Mouse (Mus musculus): ENCODE data around the gene Glyr1.

Glyr1 gene

GRCm38 (mm10) chr16:5049774-5050234, at the start of gene Glyr1, which contains the start of gene Ubn1:
TSS of gene Glyr1 (minus strand) at chr16:5049863.
TSS of gene Ubn1 (plus strand) at chr16:5050057.
- peak; percentile 96 for DNase-seq (ENCODE audit: low read depth, low spot score)

DNA sequence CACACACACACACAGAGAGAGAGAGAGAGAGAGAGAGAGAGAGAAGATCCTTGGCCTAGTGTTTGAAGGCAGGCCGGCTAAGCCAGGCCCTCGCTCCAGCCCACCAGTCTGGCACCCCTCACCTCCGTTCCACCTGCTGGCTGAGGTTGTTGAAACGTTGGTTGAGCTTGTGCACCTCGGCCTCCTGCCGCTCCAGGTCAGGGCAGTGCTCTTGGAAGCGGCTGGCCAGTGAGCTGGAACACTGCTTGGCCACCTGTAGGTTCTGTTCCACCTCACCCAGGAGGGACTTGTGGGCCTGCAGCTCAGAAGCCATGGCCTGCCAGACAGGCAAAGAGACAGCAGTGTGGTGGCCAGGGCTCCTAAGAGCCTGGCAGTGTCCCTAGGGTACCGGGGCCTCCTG, 46.8 kb upstream of the Glyr1 start:
- DNase-seq (ENCODE audit: low read depth, low spot score) = no peak

DNA sequence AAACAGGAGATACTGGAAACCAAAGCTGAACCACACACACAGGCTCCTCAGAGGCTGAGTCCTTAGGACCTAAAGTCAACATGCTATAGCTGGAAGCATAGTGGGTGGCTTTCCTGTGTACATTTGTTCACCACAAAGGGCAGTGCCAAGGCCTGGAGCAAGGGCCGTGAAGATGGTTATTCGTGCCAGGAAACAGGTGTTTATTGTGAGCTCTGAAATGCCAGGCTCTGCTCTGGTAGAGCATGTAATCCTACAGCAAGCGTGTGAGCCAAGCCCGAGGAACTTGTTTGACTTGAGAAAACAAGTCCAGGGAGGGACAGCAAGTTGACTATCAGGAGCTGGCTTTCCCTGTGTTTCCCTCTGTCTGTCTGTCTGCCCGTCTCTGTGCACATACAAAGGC, 43.6 kb upstream of the Glyr1 start:
- DNase-seq (ENCODE audit: low read depth, low spot score) = no peak

- DNase-seq (ENCODE audit: low read depth, low spot score) = no peak
These were observed 39.4 kb upstream of the Glyr1 start for GRCm38 (mm10) chr16:5089021-5089420.

DNA sequence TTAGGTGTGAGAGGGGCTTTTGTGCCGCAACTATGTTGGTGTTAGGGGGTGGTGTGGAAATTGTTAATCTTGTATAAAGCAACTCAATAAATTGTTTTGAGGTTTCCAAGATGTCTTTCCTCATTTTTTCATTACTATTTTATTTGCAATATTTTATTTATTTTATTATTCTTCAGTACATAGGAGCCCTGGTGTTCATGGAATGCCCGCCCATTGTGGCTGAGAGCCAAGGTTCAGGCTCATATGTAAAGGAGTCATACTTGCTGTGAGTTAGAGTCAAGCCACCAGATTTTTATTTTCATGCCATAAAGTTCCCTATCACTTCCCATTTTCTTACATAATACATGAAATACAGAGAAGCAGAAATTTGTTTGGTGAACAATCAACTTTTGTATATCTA, 36.5 kb upstream of the Glyr1 start:
- DNase-seq (ENCODE audit: low read depth, low spot score) = no peak

DNA sequence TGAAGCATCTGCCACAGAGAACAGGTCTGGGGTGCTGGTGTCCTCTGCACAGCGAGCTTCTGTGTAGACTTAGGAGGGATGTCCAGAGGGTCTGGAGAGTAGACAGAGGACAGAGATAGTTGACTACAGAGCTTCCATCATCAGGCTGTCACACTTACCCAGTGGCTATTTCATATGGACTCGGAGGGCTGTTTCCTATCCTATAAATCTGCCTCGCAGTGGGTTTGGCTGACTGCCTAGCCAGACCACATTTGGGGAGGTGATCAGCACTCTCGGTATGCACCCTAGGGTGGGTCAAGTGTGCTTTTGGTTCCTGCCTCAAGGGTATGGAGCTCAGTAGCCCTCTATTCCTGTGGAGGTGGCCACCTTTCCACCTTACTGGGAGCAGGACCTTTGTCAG, 35.5 kb upstream of the Glyr1 start:
- DNase-seq (ENCODE audit: low read depth, low spot score) = no peak

DNA sequence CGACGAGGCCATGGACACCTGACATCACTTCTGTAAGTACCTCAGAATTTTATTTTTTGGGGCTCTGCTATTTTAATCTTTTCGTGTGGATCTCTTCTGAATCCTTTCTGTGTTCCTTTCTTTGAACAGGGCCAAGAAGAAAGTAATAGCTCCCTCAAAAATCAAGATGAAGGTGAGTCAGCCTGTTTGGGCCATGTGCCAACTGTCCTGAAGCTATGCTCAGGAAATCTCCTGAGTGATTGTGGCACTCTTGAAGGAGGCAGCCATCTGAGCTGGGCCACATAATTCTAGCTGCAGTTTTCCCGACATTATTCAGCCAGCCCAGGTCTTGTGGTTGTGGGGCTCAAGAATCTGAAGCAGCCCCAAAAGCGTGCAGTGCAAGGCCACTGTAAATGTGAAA, 24.7 kb upstream of the Glyr1 start:
- DNase-seq (ENCODE audit: low read depth, low spot score) = no peak

- no peak for DNase-seq (ENCODE audit: low read depth, low spot score)
These were observed 22.3 kb upstream of the Glyr1 start for GRCm38 (mm10) chr16:5071974-5072373.

GRCm38 (mm10) chr16:5070321-5070720, 20.7 kb upstream of the Glyr1 start:
- DNase-seq (ENCODE audit: low read depth, low spot score) = no peak

DNA sequence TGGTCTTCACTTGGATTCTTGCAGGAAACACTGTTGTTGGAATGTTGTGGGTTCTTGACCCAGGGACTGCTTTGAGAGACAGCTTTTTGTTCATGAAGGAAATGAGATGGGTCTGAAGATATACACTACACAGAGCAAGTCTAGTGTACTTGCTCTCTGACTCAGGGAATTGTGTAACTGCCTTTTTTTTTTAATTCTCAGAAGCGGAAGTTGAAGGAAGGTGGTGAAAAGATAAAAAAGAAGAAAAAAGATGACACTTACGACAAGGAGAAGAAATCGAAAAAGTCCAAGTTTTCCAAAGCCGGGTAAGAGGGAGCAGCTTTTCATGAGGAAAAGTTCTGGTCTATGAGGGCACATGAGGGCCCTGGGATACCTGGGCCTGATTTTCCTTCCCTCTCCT, 13.8 kb upstream of the Glyr1 start:
- DNase-seq (ENCODE audit: low read depth, low spot score) = no peak

GRCm38 (mm10) chr16:5058114-5058513, 8.5 kb upstream of the Glyr1 start:
- DNase-seq (ENCODE audit: low read depth, low spot score) = no peak

DNA sequence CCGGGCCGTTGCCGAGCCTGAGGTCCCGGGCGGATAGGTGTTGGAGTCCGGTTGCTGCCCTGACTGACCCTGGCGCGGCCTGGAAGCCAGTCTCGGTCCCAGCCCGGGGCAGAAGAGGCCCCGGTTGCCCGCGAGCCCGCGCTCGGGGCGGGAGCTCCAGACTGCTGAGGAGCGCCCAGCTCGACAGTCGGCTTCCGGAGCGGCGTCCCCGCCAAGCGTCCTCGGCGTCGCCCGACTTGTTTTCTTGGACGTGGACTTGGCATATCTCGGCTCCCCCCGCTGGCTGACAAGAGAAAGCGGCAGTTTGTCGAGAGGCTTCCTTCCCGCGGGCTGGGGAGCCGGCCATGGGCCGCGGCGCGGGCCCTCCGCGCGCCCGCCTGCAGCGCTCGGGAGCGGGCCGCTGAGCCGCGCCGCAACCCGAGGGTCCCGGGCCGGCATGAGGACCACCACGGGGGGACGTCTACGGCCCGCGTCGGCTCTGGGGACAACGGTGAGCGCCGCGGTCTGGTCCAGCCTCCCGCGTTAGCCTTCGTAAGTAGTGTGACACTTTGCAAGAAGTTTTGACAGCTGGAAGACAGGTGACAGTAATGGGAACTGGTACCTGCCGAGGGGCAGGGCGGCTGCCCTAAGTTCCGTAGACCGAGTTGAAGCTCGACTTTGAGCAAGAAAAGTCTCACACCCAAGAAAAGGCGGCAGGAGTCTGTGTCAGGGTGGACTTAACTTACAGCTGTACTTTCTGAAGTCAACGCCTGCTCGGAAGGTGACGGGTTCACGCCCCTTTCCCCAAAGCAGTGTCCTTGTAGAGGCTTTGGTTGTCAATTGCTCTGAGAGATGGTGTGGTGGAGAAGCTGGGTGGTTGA, 818 bp upstream of the Glyr1 start:
- DNase-seq (ENCODE audit: low read depth, low spot score) = peak; percentile 25

DNA sequence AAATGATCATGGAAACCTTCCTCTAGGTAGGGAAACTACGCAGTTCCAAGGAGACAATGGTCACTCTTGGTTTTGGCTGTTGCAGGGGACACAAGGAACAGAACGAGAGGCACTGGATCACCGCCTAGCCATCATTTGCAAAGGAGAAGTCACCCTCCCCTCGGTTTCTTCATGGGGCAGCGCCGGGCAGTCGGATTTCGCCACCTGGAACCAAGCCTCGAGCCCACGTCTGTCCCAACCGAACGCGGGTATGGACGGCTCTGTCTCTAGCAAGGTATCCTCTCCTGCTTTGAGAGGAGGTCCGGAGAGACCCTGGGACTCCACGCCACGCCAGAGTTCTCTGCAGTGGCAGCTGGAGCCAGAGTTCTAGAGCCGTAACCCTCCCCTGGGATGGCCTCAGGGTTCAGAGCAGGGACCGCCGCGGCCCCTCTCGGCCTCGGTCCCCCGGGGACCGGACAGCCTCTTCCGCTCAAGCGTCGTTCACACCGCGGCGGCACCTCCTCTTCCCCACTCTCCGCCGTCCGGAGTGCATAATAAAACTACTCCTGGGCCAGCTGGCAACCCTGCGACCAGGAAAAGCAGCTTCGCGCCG, 385 bp downstream of the Glyr1 start:
- no peak for DNase-seq (ENCODE audit: low read depth, low spot score)

- no peak for DNase-seq (ENCODE audit: low read depth, low spot score)
These were observed 4.3 kb downstream of the Glyr1 start for GRCm38 (mm10) chr16:5045322-5045721.

- DNase-seq (ENCODE audit: low read depth, low spot score) = no peak
These were observed 12.9 kb downstream of the Glyr1 start for GRCm38 (mm10) chr16:5036649-5037234.

- no peak for DNase-seq (ENCODE audit: low read depth, low spot score)
These were observed 14.1 kb downstream of the Glyr1 start for GRCm38 (mm10) chr16:5035591-5035990.

DNA sequence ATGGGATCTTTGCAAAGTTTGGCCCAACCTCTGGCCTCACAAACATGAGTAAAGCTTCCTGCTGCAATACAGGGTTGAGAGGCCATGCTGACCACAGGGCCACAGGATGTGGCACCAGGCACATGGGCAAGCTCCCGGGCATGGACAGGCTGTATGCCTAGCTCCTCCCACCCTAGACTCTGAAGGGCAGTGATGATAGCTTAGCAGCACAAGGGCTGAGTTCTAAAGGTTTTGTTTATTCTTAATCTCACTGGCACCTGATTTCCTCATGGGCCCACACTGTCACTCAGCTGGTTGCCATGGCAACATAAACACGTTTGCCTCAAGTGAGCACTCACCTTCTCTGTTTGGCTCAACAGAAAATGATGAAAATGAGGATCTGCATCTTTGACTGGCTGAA, 19.8 kb downstream of the Glyr1 start:
- DNase-seq (ENCODE audit: low read depth, low spot score) = no peak

GRCm38 (mm10) chr16:5024021-5024420, 25.6 kb downstream of the Glyr1 start:
- DNase-seq (ENCODE audit: low read depth, low spot score) = no peak

GRCm38 (mm10) chr16:5014578-5014977, 35.1 kb downstream of the Glyr1 start:
- no peak for DNase-seq (ENCODE audit: low read depth, low spot score)

DNA sequence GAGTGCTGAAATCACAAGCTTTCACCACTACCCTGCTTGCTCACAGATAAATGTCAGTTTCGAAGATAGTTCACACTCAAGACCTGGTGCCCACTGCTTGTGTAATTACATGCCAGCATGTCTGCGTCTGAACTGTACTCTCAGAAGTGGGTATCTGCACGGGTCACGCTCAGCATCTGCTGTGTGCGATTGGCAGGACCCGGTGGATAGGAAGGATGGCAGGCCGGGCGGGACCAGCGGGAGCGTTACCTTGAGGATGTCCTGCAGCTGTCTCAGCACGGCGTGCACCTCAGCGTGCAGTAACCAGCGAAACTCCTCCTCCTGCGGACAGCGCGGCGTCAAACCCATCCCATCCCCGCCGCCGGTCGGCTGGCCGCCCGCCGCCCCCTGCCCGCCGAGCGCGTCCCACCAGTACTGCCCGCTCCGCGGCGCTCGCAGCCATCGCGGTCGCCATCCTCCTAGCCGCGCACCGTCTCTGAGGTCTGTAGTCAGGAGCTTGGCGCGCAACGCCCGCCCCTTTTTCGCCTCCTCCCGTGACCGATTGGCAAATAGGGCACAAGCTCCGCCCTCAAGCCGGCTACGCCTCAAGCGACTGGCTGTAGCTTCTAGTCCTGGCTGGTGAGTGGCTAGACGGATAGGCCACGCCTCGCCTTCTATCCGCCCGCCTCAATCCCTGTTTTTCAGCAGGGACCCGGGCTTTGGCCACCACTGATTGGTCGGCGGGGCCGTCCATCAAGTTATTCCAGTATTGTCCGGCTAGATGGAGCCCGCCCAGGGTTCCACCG, 36.4 kb downstream of the Glyr1 start, which contains the start of gene Rogdi:
TSS of gene Rogdi (minus strand) at position 500 of the 785 bp plus-strand sequence.
- peak; percentile 99 for DNase-seq (ENCODE audit: low read depth, low spot score)

GRCm38 (mm10) chr16:5012036-5013005, 37.3 kb downstream of the Glyr1 start:
- DNase-seq (ENCODE audit: low read depth, low spot score) = no peak

All from retina, adult 2 months (tissue).